Mouse (Mus musculus): Measurements from ENCODE around the gene Loxl4.

Gene Loxl4

DNA sequence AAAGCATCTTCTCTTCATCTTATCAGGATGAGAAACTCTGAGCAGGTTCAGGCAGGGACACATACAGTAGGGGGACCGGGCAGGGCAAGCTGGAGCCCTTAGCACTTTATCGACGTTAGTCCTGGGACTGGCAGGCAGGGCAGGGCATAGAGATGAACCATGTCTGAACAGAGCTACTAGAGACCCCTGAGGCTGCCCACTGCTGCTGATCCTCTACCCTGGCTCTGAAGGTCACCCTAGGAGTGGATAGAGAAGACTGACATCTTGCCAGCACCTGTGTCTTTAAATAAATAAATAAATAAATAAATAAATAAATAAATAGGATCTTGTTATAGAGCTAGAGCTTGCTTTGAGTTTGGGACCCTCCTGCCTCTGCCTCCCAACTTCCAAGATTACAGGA is 2.9 kb downstream of the Loxl4 start:
- no peak for DNase-seq (ENCODE audit: low read depth, low spot score)

- DNase-seq (ENCODE audit: low read depth, low spot score) = no peak
Measured at GRCm38 (mm10) chr19:42608082-42608481, 4.5 kb downstream of the Loxl4 start.

GRCm38 (mm10) chr19:42602576-42602975 is 10.0 kb downstream of the Loxl4 start:
- no peak for DNase-seq (ENCODE audit: low read depth, low spot score)

GRCm38 (mm10) chr19:42602041-42602440 is 10.6 kb downstream of the Loxl4 start:
- no peak for DNase-seq (ENCODE audit: low read depth, low spot score)

DNA sequence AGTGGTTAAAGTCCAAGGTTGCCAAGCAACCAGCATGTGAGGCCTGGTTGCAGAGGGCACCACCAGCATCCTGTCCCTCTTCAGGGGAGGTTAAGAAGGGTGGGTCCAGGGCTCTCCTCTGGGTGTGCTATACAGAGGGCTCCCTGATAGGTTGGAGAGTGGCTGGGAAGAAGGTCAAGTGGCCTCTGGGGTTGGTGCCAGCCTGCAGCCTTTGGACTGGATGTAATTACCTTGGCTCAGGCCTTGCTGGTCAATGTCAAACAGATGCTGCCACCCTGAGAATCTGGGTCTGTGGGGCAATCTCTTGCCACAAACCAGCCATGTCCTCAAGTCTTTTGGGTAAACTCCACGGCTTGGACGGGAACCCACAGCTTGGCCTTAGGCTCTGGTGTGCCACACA is 11.2 kb downstream of the Loxl4 start:
- DNase-seq (ENCODE audit: low read depth, low spot score) = no peak

- no peak for DNase-seq (ENCODE audit: low read depth, low spot score)
Measured at GRCm38 (mm10) chr19:42600591-42600990, 12.0 kb downstream of the Loxl4 start.

GRCm38 (mm10) chr19:42599891-42600290 is 12.7 kb downstream of the Loxl4 start:
- DNase-seq (ENCODE audit: low read depth, low spot score) = no peak

DNA sequence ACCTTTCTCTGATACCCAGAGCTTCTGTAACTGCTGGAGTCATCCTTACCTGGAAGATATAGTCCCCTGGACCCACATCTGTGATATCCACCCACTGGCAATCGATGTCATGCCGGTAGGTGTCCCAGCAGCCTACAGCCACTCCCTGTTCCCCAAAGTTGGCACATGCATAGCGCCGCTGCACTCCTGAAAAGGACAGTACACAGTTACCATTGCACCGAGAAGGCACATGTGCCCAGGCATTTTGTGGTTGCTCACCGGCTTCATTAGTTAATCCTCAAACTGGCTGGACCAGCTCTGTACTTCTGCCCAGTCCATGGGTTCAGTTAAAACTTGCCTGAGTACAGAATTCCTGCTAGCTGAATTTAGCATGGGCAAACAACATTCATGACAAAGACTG is 14.7 kb downstream of the Loxl4 start:
- DNase-seq (ENCODE audit: low read depth, low spot score) = no peak

DNA sequence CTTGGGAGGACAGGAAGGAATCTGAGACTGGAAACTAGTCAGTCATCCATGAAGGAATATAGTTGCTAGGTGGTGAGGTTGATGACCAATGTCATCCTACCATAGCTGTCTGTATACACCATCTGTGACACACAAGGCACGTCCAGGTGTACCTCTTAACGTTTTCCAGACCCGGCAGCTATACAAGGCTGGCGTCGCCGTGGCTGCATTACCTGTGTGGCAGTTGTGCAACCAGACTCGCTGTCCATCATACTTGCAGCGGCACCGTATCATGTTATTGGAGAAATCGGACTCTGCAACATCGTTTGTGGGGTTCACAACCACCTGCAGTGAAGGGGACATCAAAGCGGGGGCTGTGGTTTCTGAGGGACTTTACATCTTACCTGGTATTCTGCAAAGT is 15.3 kb downstream of the Loxl4 start:
- DNase-seq (ENCODE audit: low read depth, low spot score) = no peak

- DNase-seq (ENCODE audit: low read depth, low spot score) = no peak
Measured at GRCm38 (mm10) chr19:42595066-42595465, 17.5 kb downstream of the Loxl4 start.

GRCm38 (mm10) chr19:42593456-42593855 is 19.2 kb downstream of the Loxl4 start:
- no peak for DNase-seq (ENCODE audit: low read depth, low spot score)

- DNase-seq (ENCODE audit: low read depth, low spot score) = no peak
Measured at GRCm38 (mm10) chr19:42591534-42591933, 21.1 kb downstream of the Loxl4 start.

- DNase-seq (ENCODE audit: low read depth, low spot score) = no peak
Measured at GRCm38 (mm10) chr19:42589246-42589645, 23.4 kb downstream of the Loxl4 start.

DNA sequence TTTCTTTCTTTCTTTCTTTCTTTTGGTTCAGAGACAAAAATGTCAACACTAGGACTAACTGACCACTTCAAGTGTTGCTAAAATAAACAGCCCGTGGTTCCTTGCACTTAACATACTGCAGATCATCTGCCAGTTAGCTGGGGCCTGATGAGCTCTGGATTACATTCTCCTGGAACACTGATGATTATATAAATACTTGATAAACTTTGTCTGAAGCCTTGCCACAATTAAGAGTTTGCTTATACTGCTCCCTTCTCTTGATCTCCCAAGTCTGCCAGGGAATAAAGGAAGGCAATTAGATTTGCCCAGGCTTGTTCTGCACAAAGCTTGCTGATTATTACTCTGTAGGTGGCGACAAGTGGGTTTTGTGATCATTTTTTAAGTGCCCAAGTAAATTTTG is 24.9 kb downstream of the Loxl4 start:
- no peak for DNase-seq (ENCODE audit: low read depth, low spot score)

DNA sequence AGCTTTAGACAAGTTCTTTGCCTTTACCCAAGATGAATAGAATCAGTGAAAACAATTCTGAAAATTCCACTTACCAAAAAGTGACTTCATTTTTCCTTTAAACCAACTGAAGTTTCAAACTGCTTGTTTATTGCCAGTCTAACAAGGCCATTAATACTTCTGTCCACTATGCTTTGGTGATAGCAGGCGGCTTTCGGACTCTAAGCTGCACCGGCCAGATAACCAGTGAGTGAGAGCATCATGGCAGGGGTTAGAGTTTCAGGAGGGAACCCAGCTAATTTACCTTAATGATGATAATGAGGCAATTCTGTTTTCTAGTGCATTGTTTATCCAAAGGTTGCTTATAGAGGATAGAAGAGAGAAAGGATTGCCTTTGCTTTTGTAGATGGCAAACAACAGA is 28.4 kb downstream of the Loxl4 start:
- no peak for DNase-seq (ENCODE audit: low read depth, low spot score)

GRCm38 (mm10) chr19:42583677-42584076 is 28.9 kb downstream of the Loxl4 start:
- DNase-seq (ENCODE audit: low read depth, low spot score) = no peak

- DNase-seq (ENCODE audit: low read depth, low spot score) = no peak
Measured at GRCm38 (mm10) chr19:42582811-42583370, 29.7 kb downstream of the Loxl4 start.

DNA sequence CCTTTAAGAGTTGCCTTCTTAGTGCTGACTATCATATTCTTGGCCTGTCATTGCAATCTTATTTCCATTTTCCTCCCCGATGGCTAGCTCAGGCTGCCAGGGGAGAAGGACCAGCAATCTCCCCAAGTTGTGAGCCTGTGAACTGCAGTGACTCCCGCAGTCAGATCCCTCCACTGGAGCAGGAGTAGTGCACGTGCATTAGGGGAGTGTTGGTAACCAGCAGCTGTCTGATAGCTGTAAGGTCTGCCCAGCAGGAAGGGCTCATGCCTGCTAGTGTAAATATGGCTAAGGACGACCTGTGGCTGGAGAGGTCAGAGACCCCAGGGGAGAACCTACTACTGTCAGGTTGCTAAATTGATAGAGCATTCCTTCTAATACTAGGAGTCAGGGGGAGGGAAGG is 31.9 kb downstream of the Loxl4 start:
- no peak for DNase-seq (ENCODE audit: low read depth, low spot score)

- no peak for DNase-seq (ENCODE audit: low read depth, low spot score)
Measured at GRCm38 (mm10) chr19:42578631-42579030, 34.0 kb downstream of the Loxl4 start.

GRCm38 (mm10) chr19:42576856-42577255 is 35.8 kb downstream of the Loxl4 start:
- DNase-seq (ENCODE audit: low read depth, low spot score) = no peak

DNA sequence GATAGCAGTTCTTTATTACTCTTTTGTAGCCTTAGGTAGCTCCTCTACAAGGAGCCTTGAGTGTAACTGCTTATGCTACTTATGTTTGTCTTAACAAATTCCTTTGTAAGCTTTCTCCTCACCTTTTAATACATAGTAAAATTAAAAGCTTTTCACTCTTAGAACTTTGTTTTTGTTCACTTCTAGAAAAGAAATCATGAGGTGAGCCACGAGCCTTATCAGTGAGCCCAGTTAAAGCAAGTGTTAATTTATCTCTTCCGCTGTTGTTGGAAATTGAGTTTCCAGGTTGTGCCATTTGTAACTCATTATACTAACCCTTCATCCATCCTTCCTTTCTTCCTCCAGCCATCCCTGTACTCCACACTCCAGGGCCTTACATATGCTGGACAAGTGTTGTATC is 37.3 kb downstream of the Loxl4 start:
- DNase-seq (ENCODE audit: low read depth, low spot score) = no peak

DNA sequence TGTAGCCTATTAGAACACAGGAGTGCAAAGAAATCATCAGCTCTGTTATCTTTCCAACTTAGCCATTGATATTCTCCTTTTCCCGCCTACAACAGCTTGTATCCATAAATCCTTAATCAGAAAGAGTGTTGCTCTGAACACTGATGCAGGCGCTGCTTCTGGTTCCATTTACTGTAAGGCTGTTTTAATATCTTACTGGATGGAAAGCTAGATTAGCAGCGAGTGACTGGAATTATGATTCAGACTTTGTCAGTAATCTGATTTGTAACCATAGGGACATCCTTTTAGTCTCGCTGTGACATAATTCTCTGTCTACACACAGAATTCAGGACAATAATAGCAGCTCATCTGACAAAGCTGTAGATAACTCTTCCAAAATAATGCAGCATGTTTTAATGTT is 41.3 kb downstream of the Loxl4 start:
- no peak for DNase-seq (ENCODE audit: low read depth, low spot score)

DNA sequence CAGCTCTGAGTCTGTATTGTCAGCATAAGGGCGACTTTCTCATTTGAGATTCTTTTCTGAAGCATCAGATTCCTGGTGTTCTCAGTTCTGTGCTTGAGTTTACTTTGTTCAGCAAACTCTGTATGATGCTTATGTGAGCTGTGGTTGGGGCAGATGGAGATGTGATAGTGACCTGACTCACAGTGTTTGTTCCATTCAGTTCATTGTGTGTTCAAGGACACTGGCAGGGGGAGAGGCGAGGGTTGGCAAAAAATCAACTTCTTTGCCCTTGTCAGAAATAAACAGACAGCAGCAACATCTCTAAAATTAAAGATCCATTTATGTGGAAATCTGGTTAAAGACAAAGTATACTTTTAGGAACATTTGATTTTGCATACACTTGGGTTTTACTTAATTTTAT is 43.5 kb downstream of the Loxl4 start:
- no peak for DNase-seq (ENCODE audit: low read depth, low spot score)

GRCm38 (mm10) chr19:42567020-42567419 is 45.6 kb downstream of the Loxl4 start:
- DNase-seq (ENCODE audit: low read depth, low spot score) = no peak

All from WW6 (cell line).